Mouse (Mus musculus) heart, embryonic 11.5 days (tissue): ENCODE results near the gene Spata18. TPM values are rescaled to one million over a fixed set of nuclear protein-coding genes. Genes with fewer than 3 reads are reported as not detected.

Experiments
- ATAC-seq: fragments of 200-750 bp; cut with Nextera tagmentation; replicated peaks from 2 replicates; pipeline ENCODE4 v1.8.0; 2017; ENCODE audit warnings: moderate library complexity; ENCODE audit not compliant: insufficient number of reproducible peaks, low FRiP score, low TSS enrichment
- H3K27ac ChIP-seq: fragments of 300-500 bp; sonication (generic); 2 replicates; pipeline ENCODE4 v1.5.1; 2014; ENCODE audit warnings: mild to moderate bottlenecking, low read depth, low read length
- H3K27me3 ChIP-seq: fragments of 300-500 bp; sonication (generic); 2 replicates; pipeline ENCODE4 v1.6.1; 2014; ENCODE audit warnings: mild to moderate bottlenecking, low read length, mixed read lengths; ENCODE audit not compliant: control insufficient read depth, insufficient read depth
- H3K36me3 ChIP-seq: fragments of 300-500 bp; sonication (generic); 2 replicates; pipeline ENCODE4 v1.6.1; 2014; ENCODE audit warnings: mild to moderate bottlenecking, low read length, moderate library complexity, mixed read lengths; ENCODE audit not compliant: control insufficient read depth, insufficient read depth
- H3K4me1 ChIP-seq: fragments of 300-500 bp; sonication (generic); 2 replicates; pipeline ENCODE4 v1.6.1; 2014; ENCODE audit warnings: low read length; ENCODE audit not compliant: control insufficient read depth, insufficient read depth
- H3K4me2 ChIP-seq: fragments of 300-500 bp; sonication (generic); 2 replicates; pipeline ENCODE4 v1.6.1; 2014; ENCODE audit warnings: mild to moderate bottlenecking, moderate library complexity
- H3K4me3 ChIP-seq: fragments of 300-500 bp; sonication (generic); 2 replicates; pipeline ENCODE4 v1.5.1; 2014; ENCODE audit warnings: low read depth, low read length
- H3K9ac ChIP-seq: fragments of 300-500 bp; sonication (generic); 2 replicates; pipeline ENCODE4 v1.6.1; 2014; ENCODE audit warnings: mild to moderate bottlenecking, low read depth, low read length, moderate library complexity
- H3K9me3 ChIP-seq: fragments of 300-500 bp; sonication (generic); replicated peaks from 2 replicates; pipeline ENCODE4 v1.6.1; 2016; ENCODE audit warnings: low read length; ENCODE audit not compliant: control insufficient read depth
- WGBS: fragments of 180-500 bp; shearing (Covaris S2); extraction: QIAGEN DNeasy Blood & Tissue Kit; methylation state at CpG from one replicate; pipeline ENCODE4 v1.1.7; 2014; ENCODE audit not compliant: insufficient replicate concordance; 5-methylcytosine and 5-hydroxymethylcytosine counted together
- polyA plus RNA-seq: library from polyadenylated mRNA; unstranded; fragments of >200 nt; fragmentation: Nextera tagmentation; extraction: Ambion mirVana; gene quantifications from 2 replicates; pipeline ENCODE4 v1.2.1, GENCODE M21; 2014

The Spata18 gene
- polyA plus RNA-seq, 1 experiment from 2014 or later: not detected

GRCm38 (mm10) chr5:73705290-73705689 is 54.1 kb downstream of the Spata18 start:
- no peaks in the 10 kb centered on the region; the same call in 1 of the 2 replicates for H3K27me3 ChIP-seq
- peaks cover 8% of the 10 kb centered on the region for H3K4me1 ChIP-seq
- WGBS: 84% methylated on average over 5 of the region's 5 CpGs
- H3K9ac ChIP-seq: no peak overlapping the region
- H3K9me3 ChIP-seq: no peaks in the 10 kb centered on the region
- H3K27ac ChIP-seq: no peak overlapping the region
- H3K36me3 ChIP-seq: no peaks in the 10 kb centered on the region
- no peak for ATAC-seq
- no peak overlapping the region for H3K4me2 ChIP-seq
- no peak overlapping the region for H3K4me3 ChIP-seq

DNA sequence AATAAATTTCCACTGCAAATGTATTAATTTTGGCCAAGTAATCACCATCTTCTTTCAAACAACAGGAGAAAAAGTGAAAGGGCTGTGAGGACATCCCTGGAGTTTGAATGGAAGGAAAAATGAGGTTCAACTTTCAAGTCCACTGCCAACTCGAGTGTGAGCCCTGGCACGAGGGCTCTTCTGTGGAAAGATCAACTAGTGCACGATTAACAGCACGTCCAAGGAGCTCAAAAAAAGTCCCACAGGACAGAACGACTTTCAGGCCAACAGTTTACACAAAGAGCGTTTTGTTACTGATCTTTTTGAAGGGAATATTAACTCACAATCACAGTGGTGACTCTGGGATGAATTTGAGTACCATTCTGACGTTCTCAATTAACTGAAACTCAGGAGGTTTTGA is 61.7 kb downstream of the Spata18 start:
- WGBS: 73% methylated on average over 7 of the region's 7 CpGs
- Histone ChIP-seq H3K36me3 (no peaks in the 10 kb centered on the region), H3K4me1 (no peaks in the 10 kb centered on the region), H3K9me3 (no peaks in the 10 kb centered on the region), H3K4me2 (no peak overlapping the region), H3K27me3 (no peaks in the 10 kb centered on the region; the same call in 1 of the 2 replicates), H3K4me3 (no peak overlapping the region), H3K27ac (no peak overlapping the region), H3K9ac (no peak overlapping the region)
- no peak for ATAC-seq

DNA sequence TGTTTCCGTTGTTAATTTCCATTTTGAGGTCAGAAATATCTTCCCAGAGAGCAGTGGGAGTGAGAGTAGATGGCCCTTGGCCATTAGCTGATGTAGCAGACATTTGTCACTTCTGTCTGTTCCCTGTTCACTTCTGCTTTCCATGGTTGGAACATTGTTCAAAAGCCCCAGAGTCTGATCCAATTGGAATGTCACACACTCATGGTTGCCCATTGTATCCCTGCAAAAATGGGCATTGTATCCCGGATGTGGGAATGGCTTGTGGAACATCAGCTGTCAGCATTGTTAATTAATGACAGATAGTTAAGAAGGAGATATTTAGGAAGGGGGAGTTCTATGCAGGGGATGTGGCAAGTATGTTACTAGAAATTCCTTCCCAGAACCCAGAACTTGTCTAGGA is 65.8 kb downstream of the Spata18 start:
- ATAC-seq: no peak
- Histone ChIP-seq H3K27ac (no peak overlapping the region), H3K4me3 (no peak overlapping the region), H3K27me3 (no peaks in the 10 kb centered on the region; the same call in none of the 2 replicates), H3K9me3 (no peaks in the 10 kb centered on the region), H3K4me1 (no peaks in the 10 kb centered on the region), H3K36me3 (no peaks in the 10 kb centered on the region), H3K9ac (no peak overlapping the region), H3K4me2 (no peak overlapping the region)
- 67% methylated on average over 2 of the region's 2 CpGs for WGBS

- peaks cover 8% of the 10 kb centered on the region for H3K27me3 ChIP-seq
- H3K36me3 ChIP-seq: no peaks in the 10 kb centered on the region
- H3K4me1 ChIP-seq: no peaks in the 10 kb centered on the region
- WGBS: 83% methylated on average over 21 of the region's 21 CpGs
- H3K9ac ChIP-seq: no peak overlapping the region
- no peak for ATAC-seq
- no peak overlapping the region for H3K27ac ChIP-seq
- no peak overlapping the region for H3K4me2 ChIP-seq
- H3K9me3 ChIP-seq: no peaks in the 10 kb centered on the region
- H3K4me3 ChIP-seq: no peak overlapping the region
Measured at GRCm38 (mm10) chr5:73721682-73722282, 70.6 kb downstream of the Spata18 start.

GRCm38 (mm10) chr5:73725981-73726380 is 74.8 kb downstream of the Spata18 start:
- H3K9me3 ChIP-seq: no peaks in the 10 kb centered on the region
- peaks cover 12% of the 10 kb centered on the region for H3K27me3 ChIP-seq
- H3K27ac ChIP-seq: no peak overlapping the region
- WGBS: 59% methylated on average over 4 of the region's 4 CpGs
- no peak overlapping the region for H3K4me2 ChIP-seq
- H3K4me3 ChIP-seq: no peak overlapping the region
- H3K36me3 ChIP-seq: no peaks in the 10 kb centered on the region
- no peak overlapping the region for H3K9ac ChIP-seq
- peaks cover 3% of the 10 kb centered on the region for H3K4me1 ChIP-seq
- no peak for ATAC-seq

DNA sequence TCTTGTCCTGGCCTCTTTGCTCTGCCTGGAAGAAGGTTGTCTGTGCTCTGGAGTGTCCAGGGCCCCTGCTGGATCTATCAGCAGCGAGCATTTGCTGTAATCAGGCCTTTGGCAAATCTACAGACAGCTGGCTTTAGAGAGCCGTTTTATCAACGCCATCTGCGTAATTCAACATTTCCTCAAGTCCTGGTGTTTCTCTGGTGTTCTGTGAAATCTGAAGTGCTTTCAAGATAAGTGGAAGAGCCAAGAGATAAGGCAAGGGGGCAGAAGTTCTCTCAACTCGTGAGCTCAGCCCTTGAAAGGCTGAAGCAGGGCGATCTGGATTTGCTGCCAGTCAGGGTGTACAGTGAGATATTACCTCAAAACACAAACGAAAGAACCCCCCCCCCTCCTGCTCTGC is 77.5 kb downstream of the Spata18 start:
- Histone ChIP-seq H3K36me3 (no peaks in the 10 kb centered on the region), H3K4me2 (no peak overlapping the region), H3K4me3 (no peak overlapping the region), H3K4me1 (peaks cover 3% of the 10 kb centered on the region), H3K27ac (no peak overlapping the region), H3K9me3 (no peaks in the 10 kb centered on the region), H3K9ac (no peak overlapping the region), H3K27me3 (peaks cover 14% of the 10 kb centered on the region)
- WGBS: 15% methylated on average over 7 of the region's 7 CpGs
- no peak for ATAC-seq

Other genes with a start within 250 kb of the Spata18 start
- not detected in 2 replicates for gene Cwh43, start 245.3 kb upstream of the Spata18 start, polyA plus RNA-seq
- gene Dcun1d4, start 170.4 kb upstream of the Spata18 start, polyA plus RNA-seq: 22.2 and 22.6 TPM in 2 replicates
- gene Lrrc66, start 18.9 kb upstream of the Spata18 start, polyA plus RNA-seq: not detected in 2 replicates
- 24.0 and 27.2 TPM in 2 replicates for gene Sgcb, start 3.6 kb upstream of the Spata18 start, polyA plus RNA-seq